Mouse (Mus musculus): ENCODE results near the gene Vps13d.

Gene Vps13d

GRCm38 (mm10) chr4:145194559-145195162, at the start of gene Vps13d:
TSS of gene Vps13d (minus strand) at chr4:145195005.
- peak; percentile 97 to 98 for DNase-seq

- DNase-seq: no peak
Observed at GRCm38 (mm10) chr4:145242719-145243350, 48.0 kb upstream of the Vps13d start.

GRCm38 (mm10) chr4:145240723-145241231, 46.0 kb upstream of the Vps13d start:
- DNase-seq: no peak

- peak; percentile 84 to 89 for DNase-seq
Observed at GRCm38 (mm10) chr4:145239049-145239830, 44.4 kb upstream of the Vps13d start.

- no peak for DNase-seq
Observed at GRCm38 (mm10) chr4:145236027-145236426, 41.2 kb upstream of the Vps13d start.

GRCm38 (mm10) chr4:145233487-145234228, 38.9 kb upstream of the Vps13d start:
- DNase-seq: no peak

- no peak for DNase-seq
Observed at GRCm38 (mm10) chr4:145231732-145232131, 36.9 kb upstream of the Vps13d start.

GRCm38 (mm10) chr4:145230647-145231046, 35.8 kb upstream of the Vps13d start:
- DNase-seq: no peak

GRCm38 (mm10) chr4:145229524-145230163, 34.8 kb upstream of the Vps13d start:
- DNase-seq: no peak

- DNase-seq: no peak
Observed at GRCm38 (mm10) chr4:145229051-145229450, 34.2 kb upstream of the Vps13d start.

- no peak for DNase-seq
Observed at GRCm38 (mm10) chr4:145224613-145225012, 29.8 kb upstream of the Vps13d start.

GRCm38 (mm10) chr4:145222064-145222463, 27.3 kb upstream of the Vps13d start:
- DNase-seq: no peak

- DNase-seq: no peak
Observed at GRCm38 (mm10) chr4:145221379-145221778, 26.6 kb upstream of the Vps13d start.

- DNase-seq: no peak
Observed at GRCm38 (mm10) chr4:145220001-145220400, 25.2 kb upstream of the Vps13d start.

- DNase-seq: peak; percentile 31 to 35
Observed at GRCm38 (mm10) chr4:145219240-145219985, 24.6 kb upstream of the Vps13d start.

- DNase-seq: peak; percentile 54 to 58
Observed at GRCm38 (mm10) chr4:145217837-145218236, 23.0 kb upstream of the Vps13d start.

GRCm38 (mm10) chr4:145217046-145217445, 22.2 kb upstream of the Vps13d start:
- DNase-seq: peak in 1 of 2 experiments; percentile 16

GRCm38 (mm10) chr4:145215396-145215795, 20.6 kb upstream of the Vps13d start:
- no peak for DNase-seq

GRCm38 (mm10) chr4:145214786-145215174, 20.0 kb upstream of the Vps13d start:
- no peak for DNase-seq

- peak; percentile 94 to 97 for DNase-seq
Observed at GRCm38 (mm10) chr4:145213999-145214785, 19.4 kb upstream of the Vps13d start.

- DNase-seq: no peak
Observed at GRCm38 (mm10) chr4:145211076-145211475, 16.3 kb upstream of the Vps13d start.

Data from cerebellum, postnatal 10 days (tissue).